Mouse (Mus musculus) forebrain, embryonic 12.5 days (tissue): ENCODE measurements around the gene Olfr191. TPM values are rescaled to one million over a fixed set of nuclear protein-coding genes. Genes with fewer than 3 reads are reported as not detected.
"Not testable (repeated sequence)": the region's sequence is repeated elsewhere in the genome, so short reads cannot be mapped to it uniquely, and the experiment has no call there.

Experiments
- ATAC-seq: fragments of 200-750 bp; cut with Nextera tagmentation; 2 replicates; pipeline ENCODE4 v1.8.0; 2017; ENCODE audit warnings: moderate TSS enrichment; ENCODE audit not compliant: low FRiP score
- H3K27ac ChIP-seq: fragments of 300-500 bp; sonication (generic); 2 replicates; pipeline ENCODE4 v1.5.1; 2016; ENCODE audit warnings: mild to moderate bottlenecking
- H3K27me3 ChIP-seq: fragments of 300-500 bp; sonication (generic); 2 replicates; pipeline ENCODE4 v1.6.1; 2016; ENCODE audit warnings: mild to moderate bottlenecking
- H3K36me3 ChIP-seq: fragments of 300-500 bp; sonication (generic); replicated peaks from 2 replicates; pipeline ENCODE4 v1.6.1; 2016; ENCODE audit warnings: mild to moderate bottlenecking
- H3K4me1 ChIP-seq: fragments of 300-500 bp; sonication (generic); 2 replicates; pipeline ENCODE4 v1.6.1; 2016
- H3K4me2 ChIP-seq: fragments of 300-500 bp; sonication (generic); 2 replicates; pipeline ENCODE4 v1.6.1; 2016; ENCODE audit warnings: mild to moderate bottlenecking, moderate library complexity
- H3K4me3 ChIP-seq: fragments of 300-500 bp; sonication (generic); replicated peaks from 2 replicates; pipeline ENCODE4 v1.5.1; 2016; ENCODE audit warnings: mild to moderate bottlenecking
- H3K9ac ChIP-seq: fragments of 300-500 bp; sonication (generic); 2 replicates; pipeline ENCODE4 v1.6.1; 2016; ENCODE audit warnings: mild to moderate bottlenecking
- H3K9me3 ChIP-seq: fragments of 300-500 bp; sonication (generic); 2 replicates; pipeline ENCODE4 v1.6.1; 2016
- WGBS: fragments of 180-500 bp; shearing (Covaris S2); methylation state at CpG from one replicate; pipeline ENCODE4 v1.1.7; 2016; 5-methylcytosine and 5-hydroxymethylcytosine counted together
- polyA plus RNA-seq: library from polyadenylated mRNA; unstranded; fragments of >200 nt; fragmentation: Nextera tagmentation; extraction: Ambion mirVana; gene quantifications from 2 replicates; pipeline ENCODE4 v1.2.1, GENCODE M21; 2016

Olfr191 gene
- not detected in 2 replicates for polyA plus RNA-seq

DNA sequence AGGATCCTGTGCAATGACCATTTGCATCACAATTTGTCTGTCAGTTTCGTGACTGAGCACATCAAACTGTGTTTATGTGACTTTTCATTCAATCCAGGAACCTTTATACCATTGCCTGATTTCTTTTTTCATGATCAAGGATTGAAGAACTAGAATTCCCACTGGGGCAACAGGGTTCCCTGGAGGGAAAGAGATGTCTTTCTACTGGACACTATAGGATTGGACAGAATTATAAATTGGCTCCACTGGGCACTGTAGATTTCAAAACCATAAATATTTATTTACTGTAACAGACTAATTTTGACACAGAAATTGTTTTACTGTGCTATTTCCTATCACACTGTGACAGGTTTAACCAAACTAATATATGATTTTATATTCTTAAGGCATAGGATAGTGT, at the start of gene Olfr191:
Gene Olfr191 (minus strand): TSS at position 101 of the 400 bp plus-strand sequence.
- WGBS = 55% methylated on average over 1 of the region's 1 CpGs
- not testable (repeated sequence) for H3K27me3 ChIP-seq, H3K4me3 ChIP-seq, H3K4me1 ChIP-seq, H3K4me2 ChIP-seq, ATAC-seq, H3K9me3 ChIP-seq, H3K27ac ChIP-seq, H3K36me3 ChIP-seq, H3K9ac ChIP-seq

DNA sequence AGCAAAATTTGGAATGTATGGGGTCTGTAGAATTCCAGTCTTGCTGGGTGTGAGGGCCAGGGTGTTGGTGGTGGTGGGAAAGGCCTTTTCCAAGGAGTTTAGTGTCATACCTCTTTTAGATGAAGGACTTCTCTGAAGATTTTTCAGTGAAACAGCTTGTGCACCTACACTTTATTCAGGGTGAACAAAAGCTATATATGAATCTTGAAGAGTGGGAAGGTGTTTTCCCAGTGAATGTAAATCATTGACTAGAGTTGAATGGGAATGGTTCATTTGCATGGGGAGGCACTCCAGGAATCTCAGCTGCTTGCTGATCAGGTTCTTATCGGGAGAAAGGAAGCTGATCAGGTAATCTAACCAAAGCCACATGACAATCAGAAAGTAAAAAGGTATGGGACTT, 41.1 kb upstream of the Olfr191 start:
- H3K4me2 ChIP-seq = no peak overlapping the region
- no peak for ATAC-seq
- H3K9ac ChIP-seq = no peak overlapping the region
- no peak overlapping the region for H3K27ac ChIP-seq
- no peaks in the 10 kb centered on the region for H3K27me3 ChIP-seq
- H3K4me1 ChIP-seq = no peaks in the 10 kb centered on the region
- H3K4me3 ChIP-seq = no peak overlapping the region
- no peaks in the 10 kb centered on the region for H3K9me3 ChIP-seq
- WGBS = 85% methylated on average over 1 of the region's 1 CpGs
- no peaks in the 10 kb centered on the region for H3K36me3 ChIP-seq

DNA sequence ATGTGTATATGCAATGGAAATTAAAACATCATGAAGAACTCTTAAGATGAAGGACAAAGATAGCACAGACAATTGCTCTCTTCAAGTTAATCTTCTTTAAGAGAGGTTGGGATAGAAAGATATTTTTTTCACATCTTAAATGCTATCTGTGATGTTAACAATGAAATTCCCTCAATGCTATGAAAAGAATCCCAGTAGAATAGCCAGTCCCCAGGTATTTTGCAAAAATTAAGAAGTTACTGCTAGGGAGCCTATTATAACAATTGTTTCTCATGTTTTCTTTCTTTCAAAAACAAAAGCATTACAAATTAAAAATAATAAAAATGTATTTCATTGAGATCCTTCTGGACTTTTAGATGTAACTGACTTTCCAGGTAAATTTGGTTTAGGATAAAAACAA, 31.3 kb upstream of the Olfr191 start, which contains the start of gene Olfr194:
Gene Olfr194 (minus strand): TSS at position 101 of the 400 bp plus-strand sequence.
- H3K9me3 ChIP-seq = no peaks in the 10 kb centered on the region
- ATAC-seq = no peak
- H3K27me3 ChIP-seq = no peaks in the 10 kb centered on the region
- no peak within 1 kb of the TSS for H3K9ac ChIP-seq
- no peak within 1 kb of the TSS for H3K4me2 ChIP-seq
- H3K36me3 ChIP-seq = no peaks in the 10 kb centered on the region
- H3K4me1 ChIP-seq = no peaks in the 10 kb centered on the region
- no peak within 1 kb of the TSS for H3K27ac ChIP-seq
- no peak within 1 kb of the TSS for H3K4me3 ChIP-seq

DNA sequence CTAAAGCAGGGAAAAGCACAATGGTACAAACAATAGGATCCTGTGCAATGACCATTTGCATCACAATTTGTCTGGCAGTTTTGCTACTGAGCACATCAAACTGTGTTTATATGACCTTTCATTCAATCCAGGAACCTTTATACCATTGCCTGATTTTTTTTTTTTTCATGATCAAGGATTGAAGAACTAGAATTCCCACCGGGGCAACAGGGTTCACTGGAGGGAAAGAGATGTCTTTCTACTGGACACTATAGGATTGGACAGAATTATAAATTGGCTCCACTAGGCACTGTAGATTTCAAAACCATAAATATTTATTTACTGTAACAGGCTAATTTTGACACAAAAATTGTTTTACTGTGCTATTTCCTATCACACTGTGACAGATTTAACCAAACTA, 22.2 kb upstream of the Olfr191 start, which contains the start of gene Olfr193:
Gene Olfr193 (minus strand): TSS at position 101 of the 400 bp plus-strand sequence.
- WGBS = 89% methylated on average over 1 of the region's 1 CpGs
- no peaks in the 10 kb centered on the region for H3K27me3 ChIP-seq

DNA sequence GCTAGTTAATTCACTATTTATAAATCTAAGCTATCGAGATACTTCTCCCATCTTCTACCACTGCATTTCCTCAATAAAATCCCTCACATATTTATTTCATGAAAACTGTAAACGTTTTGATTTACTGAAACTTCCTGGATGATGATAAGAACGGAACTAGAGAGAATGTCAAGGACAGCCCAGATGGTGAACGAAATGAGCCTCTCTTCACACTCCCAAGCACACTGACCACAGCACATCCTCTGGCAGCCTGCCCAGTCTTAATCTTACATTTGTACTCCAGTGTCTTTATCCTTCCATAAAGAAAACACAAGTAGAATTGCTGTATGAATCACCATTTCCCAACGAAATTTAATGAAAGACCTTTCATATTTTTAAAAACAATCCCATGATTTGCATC, 18.9 kb upstream of the Olfr191 start:
- WGBS = 75% methylated on average over 5 of the region's 5 CpGs
- ATAC-seq, H3K27me3 ChIP-seq: not testable (repeated sequence)

More for the DNA sequence above, 22.2 kb upstream of the Olfr191 start, which contains the start of gene Olfr193:
- no peak within 1 kb of the TSS for H3K27ac ChIP-seq
- ATAC-seq = no peak
- no peak within 1 kb of the TSS for H3K9ac ChIP-seq
- H3K4me1 ChIP-seq = no peaks in the 10 kb centered on the region
- H3K4me3 ChIP-seq = no peak within 1 kb of the TSS
- H3K36me3 ChIP-seq = no peaks in the 10 kb centered on the region
- H3K4me2 ChIP-seq = no peak within 1 kb of the TSS
- no peaks in the 10 kb centered on the region for H3K9me3 ChIP-seq

DNA sequence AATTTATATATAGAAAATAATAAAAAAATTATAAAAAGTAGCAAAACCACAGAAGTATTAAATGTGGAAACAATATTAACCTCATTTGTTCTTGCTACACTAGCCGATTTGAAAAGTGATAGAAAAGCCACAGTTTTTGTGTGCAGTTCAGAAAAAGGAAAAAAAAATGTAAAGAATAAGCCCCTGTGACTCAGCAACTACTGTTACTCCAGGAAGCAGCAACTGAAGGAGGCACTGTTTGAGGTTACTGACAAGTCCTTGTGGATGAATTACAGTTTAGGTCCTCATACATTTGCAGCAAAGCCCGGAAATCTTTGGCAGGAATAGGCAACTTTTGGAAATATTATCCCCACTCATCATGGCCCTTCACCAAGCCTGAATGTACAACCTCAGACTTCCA, 15.7 kb upstream of the Olfr191 start:
- Histone ChIP-seq H3K4me1 (no peaks in the 10 kb centered on the region), H3K27ac (no peak overlapping the region), H3K36me3 (no peaks in the 10 kb centered on the region), H3K9me3 (no peaks in the 10 kb centered on the region), H3K4me3 (no peak overlapping the region), H3K27me3 (no peaks in the 10 kb centered on the region), H3K4me2 (no peak overlapping the region), H3K9ac (no peak overlapping the region)
- ATAC-seq = no peak
- WGBS = 79% methylated on average over 2 of the region's 2 CpGs

More for the DNA sequence above, 18.9 kb upstream of the Olfr191 start:
- not testable (repeated sequence) for H3K4me1 ChIP-seq, H3K4me3 ChIP-seq, H3K4me2 ChIP-seq, H3K9me3 ChIP-seq, H3K27ac ChIP-seq, H3K36me3 ChIP-seq, H3K9ac ChIP-seq

DNA sequence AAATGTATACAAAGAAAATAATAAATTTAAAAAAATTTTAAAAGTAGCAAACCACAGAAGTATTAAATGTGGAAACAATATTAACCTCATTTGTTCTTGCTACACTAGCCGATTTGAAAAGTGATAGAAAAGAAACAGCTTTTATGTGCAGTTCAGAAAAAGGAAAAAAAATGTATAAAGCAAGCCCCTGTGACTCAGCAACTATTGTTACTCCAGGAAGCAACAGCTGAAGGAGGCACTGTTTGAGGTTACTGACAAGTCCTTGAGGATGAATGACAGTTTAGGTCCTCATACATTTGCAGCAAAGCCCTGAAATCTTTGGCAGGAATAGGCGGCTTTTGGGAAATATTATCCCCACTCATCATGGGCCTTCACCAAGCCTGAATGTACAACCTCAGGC, 8.5 kb downstream of the Olfr191 start:
- H3K9me3 ChIP-seq, H3K36me3 ChIP-seq, H3K27me3 ChIP-seq, H3K4me3 ChIP-seq, ATAC-seq, H3K9ac ChIP-seq, H3K27ac ChIP-seq, H3K4me2 ChIP-seq, H3K4me1 ChIP-seq: not testable (repeated sequence)
- 86% methylated on average over 2 of the region's 2 CpGs for WGBS

DNA sequence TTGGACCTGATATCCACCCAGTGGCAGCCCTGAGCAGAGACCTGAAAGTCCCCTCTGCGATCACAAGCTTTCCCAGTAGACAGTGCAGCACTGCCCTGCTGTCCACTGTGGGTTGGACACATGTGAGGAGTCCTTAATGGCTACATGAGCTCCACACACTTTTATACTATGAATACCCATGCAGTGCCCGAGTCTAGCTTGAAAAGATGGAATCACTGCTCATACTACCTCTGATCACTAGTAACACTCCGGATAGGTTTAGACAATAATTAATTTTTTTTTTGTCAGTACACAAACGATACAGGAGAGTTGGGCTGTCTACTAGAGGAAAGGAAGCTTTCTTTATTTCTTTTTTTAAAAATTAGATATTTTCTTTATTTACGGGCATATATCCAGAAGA, 11.7 kb downstream of the Olfr191 start, which contains the start of gene Olfr190:
Gene Olfr190 (minus strand): TSS at position 101 of the 400 bp plus-strand sequence.
- 92% methylated on average over 5 of the region's 5 CpGs for WGBS
- no peak within 1 kb of the TSS for H3K4me3 ChIP-seq

DNA sequence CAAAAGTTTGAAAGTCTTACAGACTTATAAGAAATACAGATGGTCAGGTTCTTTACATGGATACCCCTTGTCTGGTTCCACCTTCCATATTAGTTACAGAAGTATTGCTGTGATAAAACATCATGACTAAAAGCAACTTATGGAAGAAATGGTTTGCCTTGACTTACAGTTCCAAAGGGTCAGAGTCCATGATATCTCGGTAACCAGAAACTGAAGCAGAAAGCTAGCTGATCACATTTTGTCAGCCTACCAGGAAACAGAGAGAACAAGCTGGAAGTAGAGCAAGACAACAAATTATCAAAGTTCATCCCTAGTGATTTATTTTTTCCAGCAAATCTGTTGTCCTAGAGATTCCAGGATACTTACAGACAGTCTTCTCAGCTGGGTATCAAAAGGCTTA, 16.1 kb downstream of the Olfr191 start:
- Histone ChIP-seq H3K9me3 (no peaks in the 10 kb centered on the region), H3K9ac (no peak overlapping the region), H3K4me3 (no peak overlapping the region), H3K27me3 (no peaks in the 10 kb centered on the region), H3K36me3 (no peaks in the 10 kb centered on the region), H3K4me1 (no peaks in the 10 kb centered on the region), H3K4me2 (no peak overlapping the region), H3K27ac (no peak overlapping the region)
- no peak for ATAC-seq
- WGBS = 97% methylated on average over 1 of the region's 1 CpGs

More for the DNA sequence above, 11.7 kb downstream of the Olfr191 start, which contains the start of gene Olfr190:
- Histone ChIP-seq H3K27me3 (no peaks in the 10 kb centered on the region), H3K36me3 (no peaks in the 10 kb centered on the region), H3K4me2 (no peak within 1 kb of the TSS), H3K9me3 (no peaks in the 10 kb centered on the region), H3K4me1 (no peaks in the 10 kb centered on the region), H3K27ac (no peak within 1 kb of the TSS), H3K9ac (no peak within 1 kb of the TSS)
- no peak for ATAC-seq

DNA sequence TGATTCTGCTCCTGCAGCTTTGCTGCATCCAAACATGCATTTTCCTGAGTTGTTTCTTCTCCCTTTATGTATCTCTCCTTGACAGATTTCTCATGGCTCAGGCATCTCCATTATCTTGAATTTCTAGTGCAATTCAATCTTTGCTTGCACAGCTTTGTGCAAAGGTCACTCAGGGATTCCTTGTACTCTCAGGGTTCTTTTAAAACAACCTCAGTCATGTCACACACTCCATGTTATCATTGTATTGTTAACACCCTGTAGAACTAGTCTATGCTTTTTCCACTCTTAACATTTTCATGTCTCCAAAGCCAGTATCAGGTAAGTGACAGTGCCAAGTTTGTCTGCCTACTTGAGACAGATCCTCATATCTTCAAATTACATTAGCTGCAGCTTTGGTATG, 17.9 kb downstream of the Olfr191 start:
- Histone ChIP-seq H3K27ac (no peak overlapping the region), H3K36me3 (no peaks in the 10 kb centered on the region), H3K27me3 (no peaks in the 10 kb centered on the region), H3K9me3 (no peaks in the 10 kb centered on the region), H3K4me3 (no peak overlapping the region), H3K4me1 (no peaks in the 10 kb centered on the region), H3K9ac (no peak overlapping the region), H3K4me2 (no peak overlapping the region)
- no peak for ATAC-seq

DNA sequence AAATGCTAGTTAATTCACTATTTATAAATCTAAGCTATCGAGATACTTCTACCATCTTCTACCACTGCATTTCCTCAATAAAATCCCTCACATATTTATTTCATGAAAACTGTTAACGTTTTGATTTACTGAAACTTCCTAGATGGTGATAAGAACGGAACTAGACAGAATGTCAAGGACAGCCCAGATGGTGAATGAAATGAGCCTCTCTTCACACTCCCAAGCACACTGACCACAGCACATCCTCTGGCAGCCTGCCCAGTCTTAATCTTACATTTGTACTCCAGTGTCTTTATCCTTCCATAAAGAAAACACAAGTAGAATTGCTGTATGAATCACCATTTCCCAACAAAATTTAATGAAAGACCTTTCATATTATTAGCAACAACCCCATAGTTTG, 27.2 kb downstream of the Olfr191 start:
- 84% methylated on average over 3 of the region's 3 CpGs for WGBS
- ATAC-seq, H3K27me3 ChIP-seq, H3K9ac ChIP-seq, H3K36me3 ChIP-seq, H3K9me3 ChIP-seq, H3K27ac ChIP-seq, H3K4me2 ChIP-seq, H3K4me3 ChIP-seq, H3K4me1 ChIP-seq: not testable (repeated sequence)

DNA sequence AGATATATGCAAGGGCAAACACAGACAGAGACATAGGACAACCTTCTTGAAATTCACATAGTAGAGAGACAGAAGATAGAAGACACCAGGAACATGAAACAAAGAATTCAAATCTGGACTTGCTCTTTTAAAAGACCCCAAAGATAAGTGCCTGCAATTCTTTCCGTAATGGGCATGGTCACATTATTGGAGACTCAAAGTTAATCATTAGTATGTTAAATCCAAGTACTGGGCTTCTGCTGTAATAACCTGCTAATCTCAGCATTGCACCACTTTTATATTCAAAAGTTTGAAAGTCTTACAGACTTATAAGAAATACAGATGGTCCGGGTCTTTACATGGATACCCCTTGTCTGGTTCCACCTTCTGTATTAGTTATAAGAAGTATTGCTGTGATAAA, 40.3 kb downstream of the Olfr191 start:
- ATAC-seq, H3K4me1 ChIP-seq, H3K9ac ChIP-seq, H3K27me3 ChIP-seq, H3K4me2 ChIP-seq, H3K27ac ChIP-seq, H3K4me3 ChIP-seq, H3K9me3 ChIP-seq, H3K36me3 ChIP-seq: not testable (repeated sequence)
- WGBS = 97% methylated on average over 2 of the region's 2 CpGs

DNA sequence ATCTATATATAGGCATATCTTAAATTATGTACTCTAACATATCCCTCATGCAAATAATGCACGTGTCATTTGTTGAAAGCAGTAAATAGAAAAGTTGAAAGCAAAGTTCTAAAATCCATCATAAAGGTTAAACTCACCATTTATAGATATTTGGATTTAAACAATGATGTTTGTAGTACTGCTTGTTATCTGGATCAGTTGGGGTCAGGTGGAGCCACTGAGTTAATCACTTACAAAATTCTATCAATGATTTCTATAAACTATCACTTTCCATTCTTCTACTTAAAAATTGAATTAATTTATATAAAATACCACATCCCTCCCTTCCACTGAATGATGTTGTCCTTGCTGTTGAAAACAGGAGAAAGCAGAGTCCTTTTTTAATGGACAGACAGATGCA, 40.8 kb downstream of the Olfr191 start:
- H3K36me3 ChIP-seq = no peaks in the 10 kb centered on the region
- H3K9ac ChIP-seq = no peak overlapping the region
- H3K27ac ChIP-seq = no peak overlapping the region
- no peaks in the 10 kb centered on the region for H3K4me1 ChIP-seq
- WGBS = 84% methylated on average over 1 of the region's 1 CpGs
- H3K4me2 ChIP-seq = no peak overlapping the region
- no peak for ATAC-seq
- no peak overlapping the region for H3K4me3 ChIP-seq
- H3K9me3 ChIP-seq = no peaks in the 10 kb centered on the region
- H3K27me3 ChIP-seq = no peaks in the 10 kb centered on the region
